Mouse (Mus musculus) stomach, postnatal 0 days (tissue): Measurements from ENCODE around the gene Tcp1. TPM values are rescaled to one million over a fixed set of nuclear protein-coding genes. Genes with fewer than 3 reads are reported as not detected.

Experiments
- ATAC-seq: fragments of 200-750 bp; cut with Nextera tagmentation; 2 replicates; pipeline ENCODE4 v1.8.0; 2017; ENCODE audit not compliant: low FRiP score, low TSS enrichment
- DNase-seq: peaks from one replicate; pipeline ENCODE4 v3.0.0-alpha.2; 2016; ENCODE audit warnings: low spot score
- H3K27ac ChIP-seq: fragments of 300-500 bp; sonication (generic); replicated peaks from 2 replicates; pipeline ENCODE4 v1.5.1; 2014; ENCODE audit warnings: mild to moderate bottlenecking, control low read depth
- H3K27me3 ChIP-seq: fragments of 300-500 bp; sonication (generic); 2 replicates; pipeline ENCODE4 v1.6.1; 2014; ENCODE audit warnings: low read length; ENCODE audit not compliant: control insufficient read depth, insufficient read depth
- H3K36me3 ChIP-seq: fragments of 300-500 bp; sonication (generic); 2 replicates; pipeline ENCODE4 v1.6.1; 2014; ENCODE audit warnings: low read length, mixed read lengths; ENCODE audit not compliant: control insufficient read depth, insufficient read depth
- H3K4me1 ChIP-seq: fragments of 300-500 bp; sonication (generic); replicated peaks from 2 replicates; pipeline ENCODE4 v1.6.1; 2014; ENCODE audit warnings: antibody characterized with exemption; ENCODE audit not compliant: control insufficient read depth, insufficient read depth
- H3K4me2 ChIP-seq: fragments of 300-500 bp; sonication (generic); replicated peaks from 2 replicates; pipeline ENCODE4 v1.6.1; 2014; ENCODE audit warnings: low read depth, mild to moderate bottlenecking, control low read depth, moderate library complexity
- H3K4me3 ChIP-seq: fragments of 300-500 bp; sonication (generic); 2 replicates; pipeline ENCODE4 v1.5.1; 2014; ENCODE audit warnings: low read depth, low read length, control low read depth
- H3K9ac ChIP-seq: fragments of 300-500 bp; sonication (generic); 2 replicates; pipeline ENCODE4 v1.6.1; 2014; ENCODE audit warnings: mild to moderate bottlenecking, low read length, control low read depth, mixed read lengths
- H3K9me3 ChIP-seq: fragments of 300-500 bp; sonication (generic); 2 replicates; pipeline ENCODE4 v1.6.1; 2016; ENCODE audit warnings: low read length; ENCODE audit not compliant: control insufficient read depth
- CTCF ChIP-seq: IDR thresholded peaks from 2 replicates; pipeline ENCODE4 v1.5.1; 2016; ENCODE audit warnings: antibody characterized with exemption, low read depth, mild to moderate bottlenecking, moderate library complexity
- EP300 ChIP-seq: optimal IDR thresholded peaks from 2 replicates; pipeline ENCODE3; 2016; ENCODE audit warnings: antibody characterized with exemption
- WGBS: fragments of 180-500 bp; shearing (Covaris S2); extraction: QIAGEN DNeasy Blood & Tissue Kit; methylation state at CpG from one replicate; pipeline ENCODE4 v1.1.7; 2014; 5-methylcytosine and 5-hydroxymethylcytosine counted together
- polyA plus RNA-seq: library from polyadenylated mRNA; unstranded; fragments of >200 nt; fragmentation: Nextera tagmentation; extraction: Ambion mirVana; gene quantifications from 2 replicates; pipeline ENCODE4 v1.2.1, GENCODE M21; 2015

Gene Tcp1
- polyA plus RNA-seq, 1 experiment from 2014 or later = 240 TPM

DNA sequence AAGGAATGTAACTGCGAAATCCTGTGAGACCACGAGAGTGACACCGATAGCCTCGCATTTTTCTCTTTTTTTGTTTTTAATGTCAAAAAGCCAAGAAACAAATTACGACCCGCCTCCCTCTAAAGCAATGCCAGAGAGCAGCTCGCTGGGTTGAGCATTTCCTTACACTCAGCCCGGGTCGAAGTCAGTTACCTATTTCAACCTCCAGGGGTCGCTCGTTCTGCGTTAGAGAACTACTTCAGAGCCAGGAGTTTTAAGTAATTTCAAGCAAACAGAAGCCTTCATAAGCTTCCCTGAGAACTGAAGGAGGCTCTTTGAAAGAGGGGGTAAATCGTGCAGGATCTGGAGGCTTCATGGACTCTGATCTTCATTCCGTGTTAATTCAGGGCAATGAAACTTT lies 35.3 kb upstream of the Tcp1 start:
- no peaks in the 10 kb centered on the region for H3K27me3 ChIP-seq
- no peak overlapping the region for H3K27ac ChIP-seq
- TF ChIP-seq CTCF (peak; percentile 86), EP300 (no peak)
- DNase-seq (peak; percentile 79), ATAC-seq (peak; percentile 78)
- 2% methylated on average over 14 of the region's 14 CpGs for WGBS
- peak overlapping the region; percentile 47; the same call in 1 of the 2 replicates for H3K9ac ChIP-seq
- no peaks in the 10 kb centered on the region for H3K36me3 ChIP-seq
- peak overlapping the region; percentile 17; the same call in 1 of the 2 replicates for H3K4me3 ChIP-seq
- no peaks in the 10 kb centered on the region for H3K4me1 ChIP-seq
- no peaks in the 10 kb centered on the region for H3K9me3 ChIP-seq
- peak overlapping the region; percentile 47 for H3K4me2 ChIP-seq

DNA sequence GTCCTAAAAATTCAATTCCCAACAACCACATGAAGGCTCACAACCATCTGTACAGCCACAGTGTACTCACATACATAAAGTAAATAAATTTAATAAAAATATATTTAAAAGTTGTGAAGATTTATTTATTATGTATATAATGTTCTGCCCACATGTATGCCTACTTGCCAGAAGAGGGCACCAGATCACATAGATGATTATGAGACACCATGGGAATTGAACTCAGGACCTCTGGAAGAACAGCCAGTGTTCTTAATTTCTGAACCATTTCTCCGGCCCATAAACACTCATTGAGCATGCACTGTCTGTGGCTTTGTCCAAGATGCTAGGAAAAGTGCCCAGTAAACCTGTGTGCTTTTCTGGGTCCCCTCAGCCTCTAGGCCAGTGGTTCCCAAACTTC lies 34.3 kb upstream of the Tcp1 start:
- DNase-seq (no peak), ATAC-seq (no peak)
- H3K4me1 ChIP-seq = no peaks in the 10 kb centered on the region
- H3K4me3 ChIP-seq = no peak overlapping the region
- H3K4me2 ChIP-seq = no peak overlapping the region
- H3K36me3 ChIP-seq = no peaks in the 10 kb centered on the region
- WGBS = 80% methylated on average over 1 of the region's 1 CpGs
- H3K27me3 ChIP-seq = no peaks in the 10 kb centered on the region
- H3K27ac ChIP-seq = no peak overlapping the region
- H3K9ac ChIP-seq = no peak overlapping the region
- H3K9me3 ChIP-seq = no peaks in the 10 kb centered on the region
- TF ChIP-seq CTCF (peak; percentile 34; the same call in 1 of the 2 replicates), EP300 (no peak)

DNA sequence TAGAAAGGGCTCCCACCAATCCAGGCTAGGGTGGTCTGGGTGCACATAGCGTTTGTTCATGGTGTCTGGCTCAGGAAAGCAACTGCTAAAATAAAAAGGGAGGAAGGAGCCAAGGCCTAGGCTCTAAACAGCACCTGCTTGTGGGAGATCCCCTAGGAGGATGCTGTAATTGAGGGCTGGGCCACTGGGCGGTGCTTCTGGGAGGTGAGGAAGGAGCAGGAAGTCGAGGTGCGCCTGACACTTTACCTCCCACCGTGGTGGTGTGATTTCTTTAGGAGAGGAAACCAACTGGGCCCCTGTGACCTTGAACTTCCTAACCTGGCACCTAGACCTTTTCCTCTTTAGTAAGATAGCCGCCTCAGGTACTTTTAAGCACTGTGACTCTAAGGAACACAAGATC lies 28.9 kb upstream of the Tcp1 start:
- 40% methylated on average over 6 of the region's 6 CpGs for WGBS
- Histone ChIP-seq H3K36me3 (no peaks in the 10 kb centered on the region; the same call in 1 of the 2 replicates), H3K4me3 (no peak overlapping the region), H3K4me1 (no peaks in the 10 kb centered on the region), H3K9ac (no peak overlapping the region), H3K4me2 (no peak overlapping the region), H3K27ac (no peak overlapping the region), H3K9me3 (no peaks in the 10 kb centered on the region), H3K27me3 (no peaks in the 10 kb centered on the region)
- TF ChIP-seq EP300 (no peak), CTCF (peak; percentile 13; the same call in 1 of the 2 replicates)
- ATAC-seq = no peak
- DNase-seq = peak; percentile 39

DNA sequence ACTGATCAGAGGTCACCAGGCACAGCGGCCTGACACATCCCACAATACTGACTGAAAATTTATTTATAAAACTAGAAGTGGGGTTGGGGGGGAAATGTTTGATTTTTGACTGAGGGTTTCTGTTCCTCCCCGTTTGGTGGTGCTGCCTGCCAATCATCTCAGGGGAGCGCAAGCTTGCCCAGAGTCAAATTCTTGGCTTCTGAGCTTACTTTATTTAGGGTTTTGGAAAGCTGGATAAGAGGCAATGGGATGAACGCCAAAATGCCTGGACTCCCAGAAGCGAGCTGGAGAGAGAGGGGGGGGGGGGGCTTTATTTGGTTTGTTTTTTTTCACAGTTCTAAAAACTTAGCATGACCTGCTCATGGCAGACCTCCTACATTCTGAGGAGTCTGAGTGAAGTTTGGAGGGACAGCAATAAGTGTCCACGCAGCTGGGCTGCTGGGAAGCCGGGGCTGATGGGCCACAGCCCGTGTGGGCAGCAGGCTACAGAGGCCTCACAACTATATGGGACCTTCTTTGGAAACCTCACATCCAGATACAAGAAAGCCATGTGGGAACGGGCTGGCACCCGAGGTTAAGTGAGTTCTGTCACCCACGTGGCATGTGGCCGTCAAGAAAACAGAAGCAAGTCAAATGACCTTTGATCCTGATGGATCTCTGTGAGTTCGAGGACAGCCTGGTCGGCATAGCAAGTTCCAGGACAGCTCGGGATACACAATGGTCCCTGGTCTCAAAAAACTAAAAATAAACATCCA lies 28.3 kb upstream of the Tcp1 start:
- Histone ChIP-seq H3K4me3 (no peak overlapping the region), H3K4me1 (no peaks in the 10 kb centered on the region), H3K36me3 (no peaks in the 10 kb centered on the region; the same call in 1 of the 2 replicates), H3K9ac (no peak overlapping the region), H3K27me3 (no peaks in the 10 kb centered on the region), H3K4me2 (no peak overlapping the region), H3K9me3 (no peaks in the 10 kb centered on the region), H3K27ac (no peak overlapping the region)
- ATAC-seq = no peak
- TF ChIP-seq CTCF = no peak
- TF ChIP-seq EP300 = no peak
- 51% methylated on average over 15 of the region's 15 CpGs for WGBS
- DNase-seq = no peak

DNA sequence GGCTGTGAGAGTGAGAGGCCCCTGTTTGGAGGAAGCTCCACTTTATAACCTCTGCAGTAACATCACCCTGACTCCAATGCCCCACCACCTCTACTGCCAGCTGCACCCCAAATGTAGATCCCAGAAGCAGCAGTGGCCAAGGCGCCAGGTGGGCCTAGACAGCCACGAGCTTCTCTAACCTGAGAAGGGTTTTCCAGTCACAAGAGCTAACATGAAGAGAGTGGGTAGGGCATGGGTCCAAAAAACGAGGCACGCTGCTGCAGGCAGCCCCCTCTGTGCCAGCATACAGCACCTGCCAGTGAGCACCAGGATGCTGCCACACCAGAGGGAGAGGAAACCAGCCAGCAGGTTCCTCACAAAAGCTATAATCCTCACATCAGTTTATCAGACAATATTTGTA lies 24.4 kb upstream of the Tcp1 start:
- ATAC-seq (no peak), DNase-seq (no peak)
- Histone ChIP-seq H3K4me2 (no peak overlapping the region), H3K9ac (no peak overlapping the region), H3K36me3 (no peaks in the 10 kb centered on the region; the same call in 1 of the 2 replicates), H3K27me3 (no peaks in the 10 kb centered on the region), H3K4me1 (no peaks in the 10 kb centered on the region), H3K4me3 (no peak overlapping the region), H3K9me3 (no peaks in the 10 kb centered on the region), H3K27ac (no peak overlapping the region)
- TF ChIP-seq EP300 (no peak), CTCF (no peak)
- 87% methylated on average over 4 of the region's 4 CpGs for WGBS

DNA sequence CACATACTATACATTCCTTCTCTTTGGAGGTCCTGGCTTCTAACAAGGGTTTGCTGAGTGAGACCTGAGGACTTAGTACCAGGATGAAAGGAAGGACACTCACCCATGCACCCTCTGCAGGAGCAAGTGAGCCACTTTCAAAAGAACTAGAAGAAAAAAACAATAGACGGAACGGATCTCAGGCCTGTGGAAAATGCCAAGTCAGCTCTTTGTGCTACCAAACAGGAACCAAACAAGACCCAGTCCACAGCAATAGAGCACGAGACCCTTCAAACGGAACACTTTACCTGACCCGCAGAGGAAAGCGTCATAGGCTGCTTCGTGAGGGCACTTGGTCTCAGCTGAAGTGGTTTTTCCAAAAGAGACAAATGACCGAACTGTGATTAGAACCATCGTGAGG lies 23.5 kb upstream of the Tcp1 start:
- no peak for ATAC-seq
- Histone ChIP-seq H3K4me1 (no peaks in the 10 kb centered on the region), H3K4me2 (no peak overlapping the region), H3K4me3 (no peak overlapping the region), H3K36me3 (no peaks in the 10 kb centered on the region; the same call in 1 of the 2 replicates), H3K27me3 (no peaks in the 10 kb centered on the region), H3K9ac (no peak overlapping the region), H3K27ac (no peak overlapping the region), H3K9me3 (no peaks in the 10 kb centered on the region)
- no peak for DNase-seq
- 89% methylated on average over 9 of the region's 9 CpGs for WGBS
- TF ChIP-seq CTCF = no peak
- no peak for TF ChIP-seq EP300
